Mouse (Mus musculus) C2C12 (cell line): ENCODE measurements around the gene Rph3al.

Experiments
- CEBPB ChIP-seq: IDR thresholded peaks from one replicate; pipeline ENCODE4 v1.6.1; 2011; ENCODE audit warnings: low read depth, mild to moderate bottlenecking, control low read depth, moderate library complexity
- CTCF ChIP-seq: IDR thresholded peaks from one replicate; pipeline ENCODE4 v1.5.1; 2011; ENCODE audit not compliant: control insufficient read depth, insufficient read depth, insufficient read length
- MAX ChIP-seq: IDR thresholded peaks from one replicate; pipeline ENCODE4 v1.6.1; 2011; ENCODE audit warnings: mild to moderate bottlenecking, control low read depth
- USF1 ChIP-seq: IDR thresholded peaks from one replicate; pipeline ENCODE4 v1.6.1; 2011; ENCODE audit warnings: low read depth, mild to moderate bottlenecking, control low read depth, moderate library complexity

GRCm38 (mm10) chr11:75961782-75962181 lies 23.6 kb upstream of the Rph3al start:
- no peak for TF ChIP-seq CTCF
- no peak for TF ChIP-seq MAX
- TF ChIP-seq CEBPB: no peak
- TF ChIP-seq USF1: no peak
